Mouse (Mus musculus) intestine, embryonic 16.5 days (tissue): ENCODE measurements around the gene Nmi. TPM values are rescaled to one million over a fixed set of nuclear protein-coding genes. Genes with fewer than 3 reads are reported as not detected.

Experiments used
- ATAC-seq: fragments of 200-750 bp; cut with Nextera tagmentation; 2 replicates; pipeline ENCODE4 v1.8.0; 2017; ENCODE audit warnings: moderate TSS enrichment, moderate library complexity
- H3K27ac ChIP-seq: fragments of 300-500 bp; sonication (generic); 2 replicates; pipeline ENCODE4 v1.5.1; 2014; ENCODE audit warnings: mild to moderate bottlenecking, low read length
- H3K27me3 ChIP-seq: fragments of 300-500 bp; sonication (generic); replicated peaks from 2 replicates; pipeline ENCODE4 v1.6.1; 2014; ENCODE audit warnings: low read length, control low read depth, mixed read lengths; ENCODE audit not compliant: control insufficient read depth, insufficient read depth
- H3K36me3 ChIP-seq: fragments of 300-500 bp; sonication (generic); 2 replicates; pipeline ENCODE4 v1.6.1; 2014; ENCODE audit warnings: low read length, control low read depth; ENCODE audit not compliant: control insufficient read depth, insufficient read depth
- H3K4me1 ChIP-seq: fragments of 300-500 bp; sonication (generic); 2 replicates; pipeline ENCODE4 v1.6.1; 2014; ENCODE audit warnings: low read length, control low read depth, mixed read lengths; ENCODE audit not compliant: control insufficient read depth, insufficient read depth
- H3K4me2 ChIP-seq: fragments of 300-500 bp; sonication (generic); 2 replicates; pipeline ENCODE4 v1.6.1; 2014; ENCODE audit warnings: low read depth, low read length, control low read depth
- H3K4me3 ChIP-seq: fragments of 300-500 bp; sonication (generic); 2 replicates; pipeline ENCODE4 v1.5.1; 2014; ENCODE audit warnings: mild to moderate bottlenecking, low read length
- H3K9ac ChIP-seq: fragments of 300-500 bp; sonication (generic); 2 replicates; pipeline ENCODE4 v1.6.1; 2014; ENCODE audit warnings: low read depth, low read length
- H3K9me3 ChIP-seq: fragments of 300-500 bp; sonication (generic); 2 replicates; pipeline ENCODE4 v1.6.1; 2016; ENCODE audit warnings: low read length, control low read depth; ENCODE audit not compliant: control insufficient read depth
- WGBS: fragments of 180-500 bp; shearing (Covaris S2); extraction: QIAGEN DNeasy Blood & Tissue Kit; methylation state at CpG from one replicate; pipeline ENCODE4 v1.1.7; 2014; 5-methylcytosine and 5-hydroxymethylcytosine counted together
- polyA plus RNA-seq: library from polyadenylated mRNA; unstranded; fragments of >200 nt; fragmentation: Nextera tagmentation; extraction: Ambion mirVana; gene quantifications from 2 replicates; pipeline ENCODE4 v1.2.1, GENCODE M21; 2015

Nmi gene
- polyA plus RNA-seq, 1 experiment from 2014 or later = 18.7 TPM

GRCm38 (mm10) chr2:51905637-51906036 is 67.7 kb downstream of the Nmi start:
- no peak overlapping the region for H3K4me3 ChIP-seq

More at GRCm38 (mm10) chr2:51905637-51906036, 67.7 kb downstream of the Nmi start:
- H3K9ac ChIP-seq = no peak overlapping the region
- H3K4me2 ChIP-seq = no peak overlapping the region
- H3K27ac ChIP-seq = no peak overlapping the region
- ATAC-seq = no peak
- WGBS = 73% methylated on average over 8 of the region's 8 CpGs
- H3K4me1 ChIP-seq = no peaks in the 10 kb centered on the region
- no peaks in the 10 kb centered on the region for H3K27me3 ChIP-seq
- no peaks in the 10 kb centered on the region for H3K36me3 ChIP-seq
- no peaks in the 10 kb centered on the region for H3K9me3 ChIP-seq

Other genes with a start within 250 kb of the Nmi start
- gene Rbm43, start 38.3 kb downstream of the Nmi start, polyA plus RNA-seq = 8.3 and 9.3 TPM in 2 replicates
- 2.1 and 2.3 TPM in 2 replicates for gene Tnfaip6, start 64.5 kb upstream of the Nmi start, polyA plus RNA-seq
- 11.5 and 11.8 TPM in 2 replicates for gene Rif1, start 99.3 kb upstream of the Nmi start, polyA plus RNA-seq